Mouse (Mus musculus) embryo, embryonic 9.5 days (tissue): ENCODE data around the gene Slc9a1.
A peak's percentile ranks its signal among the peaks of the same experiment; 100 is the strongest.

Experiments used
- DNase-seq: peaks from one replicate; pipeline ENCODE4 v3.0.0-alpha.2; 2017; ENCODE audit errors: extremely low spot score

Gene Slc9a1

GRCm38 (mm10) chr4:133374011-133374410 lies 4.5 kb downstream of the Slc9a1 start:
- DNase-seq, result no peak

GRCm38 (mm10) chr4:133375812-133376577 lies 6.5 kb downstream of the Slc9a1 start:
- DNase-seq, result no peak

- DNase-seq, result peak; percentile 66
Measured at GRCm38 (mm10) chr4:133378236-133379045, 8.9 kb downstream of the Slc9a1 start.

GRCm38 (mm10) chr4:133379046-133379347 lies 9.5 kb downstream of the Slc9a1 start:
- no peak for DNase-seq

GRCm38 (mm10) chr4:133379861-133380260 lies 10.4 kb downstream of the Slc9a1 start:
- no peak for DNase-seq

- DNase-seq, result no peak
Measured at GRCm38 (mm10) chr4:133380532-133380931, 11.0 kb downstream of the Slc9a1 start.

- DNase-seq, result no peak
Measured at GRCm38 (mm10) chr4:133381141-133381540, 11.6 kb downstream of the Slc9a1 start.

- no peak for DNase-seq
Measured at GRCm38 (mm10) chr4:133386061-133386797, 16.7 kb downstream of the Slc9a1 start.

GRCm38 (mm10) chr4:133387053-133387452 lies 17.5 kb downstream of the Slc9a1 start:
- DNase-seq, result no peak

GRCm38 (mm10) chr4:133388781-133389552 lies 19.5 kb downstream of the Slc9a1 start:
- no peak for DNase-seq

- no peak for DNase-seq
Measured at GRCm38 (mm10) chr4:133390042-133390441, 20.5 kb downstream of the Slc9a1 start.

GRCm38 (mm10) chr4:133390585-133390984 lies 21.1 kb downstream of the Slc9a1 start:
- no peak for DNase-seq

- DNase-seq, result no peak
Measured at GRCm38 (mm10) chr4:133391185-133392040, 21.9 kb downstream of the Slc9a1 start.

- no peak for DNase-seq
Measured at GRCm38 (mm10) chr4:133394981-133395573, 25.6 kb downstream of the Slc9a1 start.

- DNase-seq, result no peak
Measured at GRCm38 (mm10) chr4:133396079-133396478, 26.6 kb downstream of the Slc9a1 start.

GRCm38 (mm10) chr4:133397299-133397698 lies 27.8 kb downstream of the Slc9a1 start:
- DNase-seq, result no peak

- DNase-seq, result no peak
Measured at GRCm38 (mm10) chr4:133397961-133398360, 28.5 kb downstream of the Slc9a1 start.

GRCm38 (mm10) chr4:133398619-133399018 lies 29.1 kb downstream of the Slc9a1 start:
- no peak for DNase-seq

GRCm38 (mm10) chr4:133399509-133399908 lies 30.0 kb downstream of the Slc9a1 start:
- no peak for DNase-seq

- DNase-seq, result no peak
Measured at GRCm38 (mm10) chr4:133400098-133400497, 30.6 kb downstream of the Slc9a1 start.
